Mouse (Mus musculus): ENCODE data around the gene Fdxr. TPM values are rescaled to one million over a fixed set of nuclear protein-coding genes. Genes with fewer than 3 reads are reported as not detected.

Fdxr gene
- polyA plus RNA-seq (2015; fragmentation: Nextera tagmentation; extraction: Ambion mirVana): 18.6 and 21.5 TPM in 2 replicates

DNA sequence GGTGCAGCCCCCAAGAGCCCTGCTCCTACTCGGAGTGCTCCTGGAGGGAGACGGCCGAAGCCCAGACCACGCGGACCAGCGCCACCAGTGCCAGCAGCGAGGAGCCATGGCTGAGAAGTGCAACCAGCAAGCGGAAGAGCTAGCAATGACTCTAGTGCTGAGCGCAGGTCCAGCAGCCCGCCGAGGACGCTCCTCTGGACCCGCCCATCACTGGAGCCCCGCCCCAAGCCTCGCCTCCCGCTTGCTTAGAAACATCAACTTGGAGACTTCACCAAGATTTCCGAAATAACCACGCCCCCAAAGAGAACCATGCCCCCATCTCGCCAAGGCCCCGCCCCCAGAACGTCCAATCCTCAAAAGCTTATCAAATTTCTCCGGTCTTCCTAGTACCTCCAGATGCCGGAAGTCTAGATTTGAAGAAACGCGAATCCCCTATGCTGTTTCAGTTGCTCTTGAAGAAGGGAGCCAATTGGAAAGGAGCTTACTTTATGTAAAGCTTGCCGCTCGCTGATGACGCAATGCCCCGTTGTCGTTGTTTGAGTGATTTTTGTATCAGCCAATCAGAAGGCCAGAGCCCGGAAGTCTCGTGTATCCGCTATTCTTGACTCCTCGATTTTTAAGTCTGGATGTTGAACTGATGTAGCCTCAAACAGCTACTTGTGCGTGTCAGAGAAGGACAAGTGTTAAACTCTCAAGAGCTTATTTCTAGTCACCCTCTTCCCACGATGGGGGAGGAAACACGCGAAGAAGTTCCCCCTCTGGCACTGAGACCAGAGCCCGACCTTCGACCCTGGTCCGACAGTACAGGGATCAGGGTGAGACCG lies at the start of gene Fdxr:
Gene Fdxr, minus strand, starts transcription at position 271 of the 824 bp plus-strand sequence.
- peak; percentile 96 for ATAC-seq (ENCODE audit: low FRiP score)
- H3K9me3 ChIP-seq (replicated peaks): no peaks in the 10 kb centered on the region
- peaks cover 30% of the 10 kb centered on the region for H3K4me1 ChIP-seq
- under 1% methylated on average over 42 of the region's 42 CpGs for WGBS
- H3K4me3 ChIP-seq (replicated peaks): peak within 1 kb of the TSS; percentile 58
- peak within 1 kb of the TSS; percentile 89 for H3K27ac ChIP-seq (replicated peaks)
- H3K9ac ChIP-seq (replicated peaks): peak within 1 kb of the TSS; percentile 78
- H3K36me3 ChIP-seq: 0 out of 2 replicates have a peak, but pooled peaks cover 3% of the 10 kb centered on the region
- no peaks in the 10 kb centered on the region for H3K27me3 ChIP-seq (replicated peaks)
- peak within 1 kb of the TSS; percentile 83 for H3K4me2 ChIP-seq

DNA sequence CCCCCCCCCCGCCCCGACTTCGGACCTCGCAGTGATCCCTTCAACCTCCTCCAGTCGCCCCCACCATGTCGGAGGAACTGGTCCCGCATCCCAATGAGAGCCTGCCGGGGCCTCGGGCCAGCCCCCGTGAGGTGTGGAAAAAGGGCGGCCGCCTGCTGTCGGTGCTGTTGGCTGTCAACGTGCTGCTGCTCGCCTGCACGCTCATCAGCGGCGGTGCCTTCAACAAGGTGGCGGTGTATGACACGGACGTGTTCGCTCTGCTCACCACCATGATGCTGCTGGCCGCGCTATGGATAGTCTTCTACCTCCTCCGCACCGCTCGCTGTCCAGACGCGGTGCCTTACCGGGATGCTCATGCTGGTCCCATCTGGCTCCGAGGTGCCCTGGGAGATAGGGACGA lies 46.5 kb upstream of the Fdxr start:
- Histone ChIP-seq H3K27ac (replicated peaks) (no peak overlapping the region), H3K4me1 (peaks cover 33% of the 10 kb centered on the region), H3K27me3 (replicated peaks) (peaks cover 82% of the 10 kb centered on the region), H3K4me2 (peak overlapping the region; percentile 38; the same call in 1 of the 2 replicates), H3K4me3 (replicated peaks) (0 out of 2 replicates have a peak overlapping the region, but pooled peaks have one; percentile 12), H3K9me3 (replicated peaks) (no peaks in the 10 kb centered on the region), H3K9ac (replicated peaks) (no peak overlapping the region), H3K36me3 (no peaks in the 10 kb centered on the region)
- WGBS: 16% methylated on average over 32 of the region's 32 CpGs
- ATAC-seq (ENCODE audit: low FRiP score): no peak

DNA sequence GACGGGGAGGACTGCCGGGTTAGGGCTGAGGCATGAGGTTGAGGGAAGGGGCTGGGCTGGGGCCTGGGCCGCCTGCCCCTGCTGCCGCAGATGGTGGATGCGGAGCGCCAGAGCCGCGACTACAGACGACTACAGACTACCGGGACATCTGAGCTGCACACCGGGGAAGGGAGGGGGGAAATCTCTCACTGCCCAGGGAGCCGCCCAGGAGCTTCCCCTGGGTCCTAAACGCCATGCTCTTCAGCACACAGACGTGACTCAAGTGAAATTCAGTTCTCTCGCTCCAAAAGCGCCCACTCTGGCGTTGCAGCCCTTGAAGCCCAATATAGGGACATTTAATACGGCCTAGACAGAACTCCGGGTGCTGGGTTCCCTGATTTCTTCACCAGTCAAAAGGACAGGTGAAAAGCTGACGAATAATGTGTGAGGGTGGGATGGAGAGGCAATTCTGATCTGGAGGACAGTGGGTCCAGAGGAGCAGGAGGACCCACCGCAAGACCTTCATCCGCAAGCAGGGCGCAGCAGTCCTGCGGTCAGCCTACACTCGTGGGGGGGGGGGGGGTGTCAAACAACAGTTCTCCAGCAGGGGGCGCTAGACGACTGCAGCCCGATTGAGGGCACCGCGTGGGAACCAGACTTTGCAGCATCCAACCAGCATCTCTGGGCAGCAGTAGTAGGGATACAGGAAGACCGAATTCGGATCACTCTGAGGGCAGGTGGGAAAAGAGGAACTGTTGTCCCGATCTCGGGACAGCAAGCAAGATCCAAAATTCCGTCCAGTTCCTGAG lies 45.2 kb upstream of the Fdxr start, which contains the start of gene Ush1g:
Gene Ush1g, minus strand, starts transcription at position 136 of the 788 bp plus-strand sequence.
- ATAC-seq (ENCODE audit: low FRiP score): peak; percentile 55; the same call in 1 of the 2 replicates
- Histone ChIP-seq H3K4me2 (peak within 1 kb of the TSS; percentile 38), H3K27me3 (replicated peaks) (peaks cover 93% of the 10 kb centered on the region), H3K4me3 (replicated peaks) (peak within 1 kb of the TSS; percentile 18; the same call in 1 of the 2 replicates), H3K9ac (replicated peaks) (no peak within 1 kb of the TSS), H3K9me3 (replicated peaks) (no peaks in the 10 kb centered on the region), H3K27ac (replicated peaks) (no peak within 1 kb of the TSS), H3K4me1 (peaks cover 38% of the 10 kb centered on the region), H3K36me3 (no peaks in the 10 kb centered on the region)
- 5% methylated on average over 35 of the region's 35 CpGs for WGBS

DNA sequence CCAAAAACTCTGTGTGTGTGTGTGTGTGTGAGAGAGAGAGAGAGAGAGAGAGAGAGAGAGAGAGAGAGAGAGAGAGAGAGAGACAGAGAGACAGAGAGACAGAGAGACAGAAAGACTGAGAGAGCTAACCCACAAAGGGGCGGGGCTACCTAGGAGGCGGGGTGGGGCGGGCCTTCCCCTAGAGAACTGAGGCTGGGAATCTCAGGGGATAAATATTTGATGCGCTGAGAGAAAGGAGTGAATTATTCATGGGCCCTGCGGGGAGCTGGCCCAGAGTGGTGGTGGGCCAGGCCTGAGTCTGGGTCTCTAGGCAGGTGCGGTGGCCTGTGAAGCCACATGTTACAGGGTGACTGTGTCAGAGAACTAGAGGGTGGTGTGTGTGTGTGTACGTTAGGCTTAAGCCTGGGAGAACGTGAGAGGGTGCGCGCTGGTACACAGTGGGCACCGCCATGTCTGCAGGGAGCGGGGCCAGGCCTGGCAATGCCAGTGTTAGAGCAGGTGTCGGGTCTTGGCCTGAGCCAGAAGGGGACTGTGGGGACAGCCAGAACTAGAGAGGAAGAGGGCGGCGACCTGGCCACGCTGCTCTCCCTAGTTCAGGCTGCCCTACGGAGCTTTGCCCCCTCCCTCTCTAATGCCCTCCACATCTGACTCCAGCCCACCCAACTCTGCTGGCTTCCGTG lies 43.0 kb upstream of the Fdxr start:
- H3K4me3 ChIP-seq (replicated peaks): no peak overlapping the region
- peaks cover 38% of the 10 kb centered on the region for H3K4me1 ChIP-seq
- no peak overlapping the region for H3K4me2 ChIP-seq
- H3K36me3 ChIP-seq: no peaks in the 10 kb centered on the region
- no peak overlapping the region for H3K9ac ChIP-seq (replicated peaks)
- WGBS: 6% methylated on average over 18 of the region's 18 CpGs
- no peaks in the 10 kb centered on the region for H3K9me3 ChIP-seq (replicated peaks)
- ATAC-seq (ENCODE audit: low FRiP score): no peak
- H3K27me3 ChIP-seq (replicated peaks): peaks cover 100% of the 10 kb centered on the region
- H3K27ac ChIP-seq (replicated peaks): no peak overlapping the region

DNA sequence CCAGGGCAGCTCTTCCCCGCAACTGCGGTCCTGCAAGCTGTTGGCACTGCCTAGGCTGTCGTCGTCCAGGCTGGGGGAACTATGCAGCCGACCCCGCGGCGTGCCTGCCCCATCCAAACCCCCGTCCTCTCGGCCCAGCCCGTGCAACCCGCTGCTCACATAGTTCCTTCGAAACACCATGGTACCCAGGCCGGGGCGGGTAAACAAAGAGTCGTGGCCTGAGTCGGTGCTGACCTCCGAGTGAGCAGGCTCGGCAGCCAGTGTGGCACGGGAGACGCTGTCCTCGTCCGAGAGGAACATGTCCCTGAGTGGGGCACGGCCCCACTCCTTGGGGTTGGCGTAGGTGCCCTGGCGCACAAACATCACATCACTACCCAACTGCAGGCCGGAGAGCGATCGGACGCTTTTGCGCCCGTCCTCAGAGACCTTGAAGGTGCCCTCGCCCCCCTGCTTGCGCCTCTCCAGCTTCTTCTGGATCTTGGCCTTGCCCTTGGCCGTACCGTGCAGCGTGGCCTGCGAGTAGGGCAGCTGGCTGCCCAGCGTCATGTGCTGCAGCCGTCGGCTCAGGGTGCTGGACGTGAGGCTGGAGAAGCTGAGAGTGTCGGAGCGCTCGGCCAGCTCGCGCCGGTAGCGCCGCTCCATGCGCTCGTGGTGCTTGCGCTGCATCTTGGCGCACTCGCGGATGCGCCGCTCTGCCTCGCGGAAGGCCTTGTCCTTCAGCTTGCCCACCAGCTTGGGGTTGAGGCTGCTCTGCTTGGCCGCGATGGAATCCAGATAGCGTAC lies 41.6 kb upstream of the Fdxr start:
- 0 out of 2 replicates have a peak overlapping the region, but pooled peaks have one; percentile 17 for H3K9ac ChIP-seq (replicated peaks)
- ATAC-seq (ENCODE audit: low FRiP score): no peak
- H3K4me1 ChIP-seq: peaks cover 36% of the 10 kb centered on the region
- no peak overlapping the region for H3K4me3 ChIP-seq (replicated peaks)
- H3K9me3 ChIP-seq (replicated peaks): no peaks in the 10 kb centered on the region
- no peak overlapping the region for H3K27ac ChIP-seq (replicated peaks)
- H3K4me2 ChIP-seq: peak overlapping the region; percentile 23; the same call in 1 of the 2 replicates
- H3K27me3 ChIP-seq (replicated peaks): peaks cover 96% of the 10 kb centered on the region
- H3K36me3 ChIP-seq: no peaks in the 10 kb centered on the region
- WGBS: 4% methylated on average over 63 of the region's 63 CpGs

DNA sequence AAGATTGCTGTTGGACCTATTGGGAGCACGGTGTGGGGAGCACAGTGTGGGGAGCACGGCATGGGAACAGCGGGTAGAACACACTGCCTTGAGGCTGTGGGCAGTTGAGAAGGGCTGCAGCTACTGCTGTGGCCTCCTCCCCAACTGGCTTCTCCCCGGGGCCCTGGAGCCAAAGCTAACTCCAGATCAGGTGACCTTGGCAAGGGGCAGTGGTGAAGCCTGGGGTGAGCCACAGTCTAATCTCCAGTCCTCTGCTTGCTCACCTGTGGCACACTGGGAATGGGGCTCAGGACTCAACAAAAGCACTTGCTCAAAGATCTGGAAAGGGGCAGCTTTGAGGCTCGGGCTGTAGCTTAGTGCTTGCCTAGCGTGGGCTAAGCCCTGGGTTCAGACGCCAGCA lies 40.4 kb upstream of the Fdxr start:
- Histone ChIP-seq H3K4me3 (replicated peaks) (no peak overlapping the region), H3K27me3 (replicated peaks) (peaks cover 92% of the 10 kb centered on the region), H3K9me3 (replicated peaks) (no peaks in the 10 kb centered on the region), H3K9ac (replicated peaks) (no peak overlapping the region), H3K36me3 (no peaks in the 10 kb centered on the region), H3K4me2 (no peak overlapping the region), H3K27ac (replicated peaks) (no peak overlapping the region), H3K4me1 (peaks cover 26% of the 10 kb centered on the region)
- 69% methylated on average over 7 of the region's 7 CpGs for WGBS
- no peak for ATAC-seq (ENCODE audit: low FRiP score)

DNA sequence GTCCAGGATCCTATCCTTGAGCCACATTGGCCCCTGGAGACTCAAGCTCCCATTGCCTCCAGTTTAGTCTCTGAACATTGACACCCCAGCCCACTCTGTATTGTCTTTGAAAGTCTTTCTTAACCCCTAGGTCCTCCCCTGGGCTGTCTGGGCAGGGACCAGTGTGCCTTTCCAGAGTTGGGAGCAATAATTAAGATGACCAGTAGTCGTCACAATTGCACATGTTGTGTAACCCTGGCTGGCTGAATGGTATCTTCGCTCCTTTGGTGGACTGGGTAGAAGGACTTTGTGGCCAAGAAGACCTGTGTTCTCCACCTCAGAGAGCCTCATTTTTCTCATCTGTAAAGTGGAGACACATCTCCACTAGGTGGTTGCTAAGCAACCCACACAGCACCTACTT lies 37.4 kb upstream of the Fdxr start:
- peaks cover 67% of the 10 kb centered on the region for H3K27me3 ChIP-seq (replicated peaks)

DNA sequence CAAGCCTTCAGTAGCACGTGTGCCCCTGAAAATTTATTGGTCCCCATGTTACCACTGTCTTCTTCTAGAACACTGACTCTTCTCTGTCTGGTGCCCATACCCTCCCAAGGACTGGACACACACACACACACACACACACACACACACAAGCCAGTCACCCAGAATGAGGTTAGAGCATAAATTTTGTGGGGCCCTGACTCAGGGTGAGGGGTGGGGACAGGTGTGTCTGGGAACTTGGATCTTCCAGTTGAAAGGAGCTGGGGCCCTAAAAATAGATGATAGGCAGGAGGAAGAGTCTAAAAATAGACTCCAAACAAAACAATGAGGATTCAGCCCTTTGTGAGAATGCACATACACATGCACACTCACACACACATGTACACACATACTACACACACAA lies 31.9 kb upstream of the Fdxr start:
- H3K9ac ChIP-seq (replicated peaks): no peak overlapping the region
- peaks cover 4% of the 10 kb centered on the region; the same call in 1 of the 2 replicates for H3K4me1 ChIP-seq
- ATAC-seq (ENCODE audit: low FRiP score): no peak
- no peaks in the 10 kb centered on the region for H3K9me3 ChIP-seq (replicated peaks)
- 57% methylated on average over 1 of the region's 1 CpGs for WGBS
- H3K4me3 ChIP-seq (replicated peaks): no peak overlapping the region
- H3K27ac ChIP-seq (replicated peaks): no peak overlapping the region
- no peaks in the 10 kb centered on the region for H3K36me3 ChIP-seq
- peaks cover 14% of the 10 kb centered on the region for H3K27me3 ChIP-seq (replicated peaks)
- H3K4me2 ChIP-seq: no peak overlapping the region

More for the DNA sequence above, 37.4 kb upstream of the Fdxr start:
- WGBS: 48% methylated on average over 2 of the region's 2 CpGs
- H3K9me3 ChIP-seq (replicated peaks): no peaks in the 10 kb centered on the region
- H3K27ac ChIP-seq (replicated peaks): no peak overlapping the region
- H3K4me1 ChIP-seq: peaks cover 12% of the 10 kb centered on the region
- no peak overlapping the region for H3K4me3 ChIP-seq (replicated peaks)
- H3K9ac ChIP-seq (replicated peaks): no peak overlapping the region
- no peak for ATAC-seq (ENCODE audit: low FRiP score)
- H3K4me2 ChIP-seq: no peak overlapping the region
- H3K36me3 ChIP-seq: no peaks in the 10 kb centered on the region

DNA sequence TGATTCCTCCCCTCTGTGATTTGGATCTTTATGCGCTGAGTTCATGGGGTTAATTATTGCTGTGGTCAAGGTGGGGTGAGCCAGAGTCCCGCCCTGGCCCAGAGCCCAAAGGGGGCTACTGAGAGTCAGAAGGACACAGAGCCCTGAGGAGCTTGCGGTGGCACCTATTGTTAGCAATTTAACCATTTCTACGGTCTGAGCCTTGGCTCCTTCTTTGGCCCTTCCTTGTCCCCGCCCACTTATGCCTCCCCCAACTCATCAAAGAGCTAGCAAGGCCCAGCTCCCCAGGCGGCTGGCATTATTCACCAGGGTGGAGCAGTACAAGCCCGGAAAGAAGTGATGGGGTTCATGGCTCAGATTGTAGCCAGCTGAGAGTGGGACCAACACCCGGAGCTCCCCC lies 30.0 kb upstream of the Fdxr start, which contains the start of gene Otop2:
Gene Otop2, plus strand, starts transcription at position 301 of the 400 bp plus-strand sequence.
- Histone ChIP-seq H3K9ac (replicated peaks) (no peak within 1 kb of the TSS), H3K9me3 (replicated peaks) (no peaks in the 10 kb centered on the region), H3K27me3 (replicated peaks) (peaks cover 1% of the 10 kb centered on the region), H3K4me2 (no peak within 1 kb of the TSS), H3K27ac (replicated peaks) (no peak within 1 kb of the TSS), H3K4me3 (replicated peaks) (no peak within 1 kb of the TSS), H3K36me3 (no peaks in the 10 kb centered on the region), H3K4me1 (peaks cover 4% of the 10 kb centered on the region; the same call in 1 of the 2 replicates)
- no peak for ATAC-seq (ENCODE audit: low FRiP score)
- WGBS: 14% methylated on average over 8 of the region's 8 CpGs

DNA sequence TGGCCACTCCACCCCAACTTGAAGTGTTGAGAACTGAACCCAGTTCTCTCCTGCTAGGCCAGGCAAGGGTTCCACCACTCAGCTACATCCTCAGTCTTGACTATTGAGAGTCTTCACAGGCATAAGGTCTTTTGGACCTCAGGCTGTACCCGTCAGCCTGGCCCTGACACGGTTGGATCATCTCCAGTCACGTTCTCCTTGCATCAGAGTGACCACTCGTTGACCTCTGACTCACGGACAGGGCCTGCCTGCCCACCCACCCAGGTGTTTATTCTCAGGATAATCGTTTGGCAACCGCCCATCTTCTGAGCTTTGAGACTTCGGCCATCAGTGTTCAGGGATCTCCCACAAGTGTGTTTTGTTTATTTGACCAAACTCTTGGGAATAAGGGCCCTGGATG lies 26.3 kb upstream of the Fdxr start:
- H3K4me3 ChIP-seq (replicated peaks): no peak overlapping the region
- WGBS: 81% methylated on average over 8 of the region's 8 CpGs

More for the DNA sequence above, 26.3 kb upstream of the Fdxr start:
- Histone ChIP-seq H3K4me1 (peaks cover 4% of the 10 kb centered on the region; the same call in 1 of the 2 replicates), H3K9me3 (replicated peaks) (no peaks in the 10 kb centered on the region), H3K9ac (replicated peaks) (no peak overlapping the region), H3K4me2 (no peak overlapping the region), H3K36me3 (no peaks in the 10 kb centered on the region), H3K27ac (replicated peaks) (no peak overlapping the region), H3K27me3 (replicated peaks) (peaks cover 5% of the 10 kb centered on the region)
- ATAC-seq (ENCODE audit: low FRiP score): no peak

Measured in neural tube, embryonic 15.5 days (tissue).